Mouse (Mus musculus): ENCODE results near the gene Krtap5-4.
"Not testable (repeated sequence)": the region's sequence is repeated elsewhere in the genome, so short reads cannot be mapped to it uniquely, and the experiment has no call there.

The Krtap5-4 gene

DNA sequence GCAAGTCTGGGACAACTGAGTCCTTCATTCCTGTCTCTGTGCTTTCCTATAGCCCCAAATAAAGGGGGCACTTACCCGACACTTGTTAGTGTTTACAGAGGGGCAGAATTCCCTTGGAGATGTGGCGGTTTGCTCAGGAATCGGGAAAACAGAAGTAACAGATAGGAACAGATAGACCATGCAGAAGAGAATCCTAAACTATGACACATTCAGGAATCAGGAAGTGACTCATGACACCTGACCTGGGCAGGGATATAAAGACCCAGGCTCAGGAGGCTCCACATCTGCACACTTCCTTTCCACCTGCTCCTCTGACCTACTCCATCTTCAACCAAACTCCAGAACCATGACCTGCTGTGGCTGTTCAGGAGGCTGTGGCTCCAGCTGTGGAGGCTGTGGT lies at the start of gene Krtap5-4:
TSS of gene Krtap5-4 (plus strand) at position 301 of the 400 bp plus-strand sequence.
- DNase-seq = no peak

DNA sequence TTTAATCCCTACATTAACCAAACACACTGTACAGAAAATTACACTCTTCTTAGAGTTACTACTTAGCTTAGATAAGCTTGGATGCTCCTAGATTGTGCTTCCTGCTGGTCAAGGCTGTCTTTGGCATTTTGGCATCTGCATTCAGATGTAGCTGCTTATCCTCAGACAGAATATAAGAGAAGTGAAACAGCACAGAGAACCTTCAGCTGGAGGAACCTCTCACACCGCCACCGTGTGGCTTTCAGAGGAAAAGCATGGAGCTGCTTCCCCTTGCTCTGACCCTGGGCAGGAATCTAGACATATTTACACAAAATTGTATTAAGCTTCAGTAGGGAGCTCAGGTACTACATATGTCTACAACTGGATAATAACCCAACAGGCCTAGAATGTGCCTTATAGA lies 47.8 kb upstream of the Krtap5-4 start:
- DNase-seq = peak in 1 of 2 experiments; percentile 36

DNA sequence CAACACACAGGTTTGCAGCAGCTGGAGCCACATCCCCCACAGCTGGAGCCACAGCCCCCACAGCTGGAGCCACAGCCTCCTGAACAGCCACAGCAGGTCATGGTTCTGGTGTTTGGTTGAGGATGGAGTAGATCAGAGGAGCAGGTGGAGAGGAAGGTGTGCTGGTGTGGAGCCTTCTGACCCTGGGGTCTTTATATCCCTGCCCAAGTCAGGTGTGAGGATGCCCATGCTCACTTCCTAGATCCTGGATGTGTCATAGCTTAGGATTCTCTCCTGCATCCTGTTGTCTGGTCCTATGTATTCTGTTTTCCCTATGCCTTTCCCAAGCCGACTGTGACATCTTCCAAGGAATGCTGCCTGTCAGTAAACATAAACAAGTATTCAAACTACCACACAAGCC lies 45.1 kb upstream of the Krtap5-4 start, which contains the start of gene Gm2431:
TSS of gene Gm2431 (minus strand) at position 101 of the 400 bp plus-strand sequence.
- DNase-seq = not testable (repeated sequence)

DNA sequence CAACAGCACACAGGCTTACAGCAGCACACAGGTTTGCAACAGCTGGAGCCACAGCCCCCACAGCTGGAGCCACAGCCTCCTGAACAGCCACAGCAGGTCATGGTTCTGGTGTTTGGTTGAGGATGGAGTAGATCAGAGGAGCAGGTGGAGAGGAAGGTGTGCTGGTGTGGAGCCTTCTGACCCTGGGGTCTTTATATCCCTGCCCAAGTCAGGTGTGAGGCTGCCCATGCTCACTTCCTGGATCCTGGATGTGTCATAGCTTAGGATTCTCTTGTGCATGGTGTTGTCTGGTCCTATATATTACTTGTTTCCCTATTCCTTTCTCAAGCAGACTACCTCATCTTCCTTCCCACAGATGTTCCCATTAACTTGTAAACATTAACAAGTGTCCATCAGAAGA lies 29.1 kb upstream of the Krtap5-4 start, which contains the start of gene Gm4559:
TSS of gene Gm4559 (minus strand) at position 101 of the 400 bp plus-strand sequence.
- DNase-seq = not testable (repeated sequence)

DNA sequence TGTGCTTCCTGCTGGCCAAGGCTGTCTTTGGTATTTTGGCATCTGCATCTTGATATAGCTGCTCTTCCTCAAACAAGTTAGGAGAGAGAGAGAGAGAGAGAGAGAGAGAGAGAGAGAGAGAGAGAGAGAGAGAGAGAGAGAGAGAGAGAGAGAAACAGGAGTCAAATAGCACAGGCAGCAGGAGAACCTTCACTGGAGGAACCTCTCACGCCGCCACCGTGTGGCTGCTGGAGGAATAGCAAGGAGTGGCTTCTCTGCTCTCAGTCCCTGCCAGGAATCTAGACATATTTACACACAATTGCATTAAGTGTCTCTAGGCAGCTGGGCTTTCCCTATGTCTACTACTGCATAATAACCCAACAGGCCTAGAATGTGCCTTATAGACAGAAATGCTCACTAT lies 25.2 kb upstream of the Krtap5-4 start:
- peak; percentile 65 to 77 for DNase-seq

DNA sequence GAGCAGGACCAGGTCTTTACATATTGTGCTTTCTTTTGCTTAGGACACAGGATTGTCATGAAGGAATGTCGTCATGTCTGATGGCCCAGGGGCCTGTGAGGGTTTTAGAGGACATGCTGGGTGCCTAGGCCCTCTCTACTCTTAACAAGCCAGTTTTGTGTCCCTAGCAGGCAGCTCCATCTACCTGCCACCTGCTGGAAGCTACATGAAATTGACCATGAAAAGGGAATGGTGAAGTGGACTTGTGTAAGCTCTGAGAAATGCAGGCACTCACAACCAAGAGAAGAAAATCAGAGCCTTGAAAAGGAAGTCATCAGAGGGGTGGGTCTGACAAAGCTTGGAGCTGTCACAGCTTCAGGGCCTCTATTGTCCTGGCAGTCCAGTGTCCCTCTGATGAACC lies 24.1 kb upstream of the Krtap5-4 start:
- DNase-seq = not testable (repeated sequence)

DNA sequence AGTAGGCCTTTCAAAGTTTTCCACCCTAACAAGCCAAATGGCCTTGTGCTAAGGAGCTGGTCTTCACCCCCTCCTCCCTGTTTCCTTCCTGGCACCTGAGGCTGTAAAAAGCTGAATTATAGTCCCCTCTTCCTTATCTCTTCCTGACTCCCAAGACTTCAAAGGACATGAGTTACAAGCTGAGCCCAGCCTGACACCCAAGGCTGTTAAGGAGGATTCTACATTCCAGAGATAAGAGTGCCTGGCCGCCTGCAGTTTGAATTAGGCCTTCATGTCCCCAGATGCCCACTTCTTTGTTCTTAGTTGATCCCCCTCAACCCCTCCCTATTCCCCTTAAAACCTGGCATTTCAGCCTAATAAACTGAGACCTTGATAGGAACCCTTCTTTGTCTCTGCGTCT lies 20.5 kb upstream of the Krtap5-4 start:
- DNase-seq = peak in 1 of 2 experiments; percentile 42

DNA sequence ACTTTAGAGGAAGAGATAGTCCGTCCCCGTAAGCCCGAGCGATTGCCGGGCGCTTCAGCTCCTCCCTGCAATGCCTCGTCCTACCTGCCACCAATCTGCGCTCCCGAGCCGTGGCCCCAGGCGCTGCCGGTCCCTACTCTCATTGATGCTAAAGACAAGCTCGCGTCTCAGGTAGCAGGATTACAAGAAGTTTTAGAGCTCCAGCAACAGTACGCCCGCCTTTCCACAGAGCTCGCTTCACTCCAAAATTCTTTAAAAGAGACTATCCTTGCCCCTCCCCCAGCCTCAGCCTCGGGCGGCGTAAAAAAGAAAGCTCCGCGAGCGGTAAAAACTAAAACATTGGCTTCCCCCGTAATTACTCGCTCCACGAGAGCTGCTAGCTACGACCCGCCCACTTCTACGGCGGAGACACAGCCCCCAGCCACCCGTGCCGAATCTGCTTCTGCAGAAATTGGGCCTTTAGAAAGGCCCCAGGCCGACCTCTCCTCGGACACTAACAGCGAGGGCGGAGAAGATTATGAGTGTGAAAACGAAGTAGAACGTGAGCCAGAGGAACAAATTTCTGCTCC lies 19.2 kb upstream of the Krtap5-4 start:
- peak; percentile 55 to 70 for DNase-seq

DNA sequence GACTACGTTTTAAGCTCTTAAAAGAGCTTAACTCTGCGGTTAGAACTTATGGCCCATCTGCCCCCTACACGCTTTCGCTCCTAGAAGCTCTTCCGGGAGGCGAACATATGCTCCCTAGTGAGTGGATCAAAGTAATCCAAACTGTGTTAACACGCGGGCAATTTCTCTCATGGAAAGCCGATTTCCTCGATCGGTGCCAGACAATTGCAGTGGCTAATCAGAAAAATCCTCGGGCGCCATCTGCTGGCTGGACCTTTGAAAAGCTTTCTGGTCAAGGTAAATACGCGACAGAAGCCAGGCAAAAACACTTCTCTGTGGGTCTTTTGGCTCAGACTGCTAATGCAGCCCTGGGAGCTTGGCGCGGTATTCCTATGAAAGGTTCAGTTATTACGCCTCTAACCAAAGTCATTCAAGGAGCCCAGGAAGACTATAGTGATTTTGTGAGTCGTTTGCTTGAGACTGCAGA lies 18.7 kb upstream of the Krtap5-4 start:
- peak; percentile 91 to 97 for DNase-seq

DNA sequence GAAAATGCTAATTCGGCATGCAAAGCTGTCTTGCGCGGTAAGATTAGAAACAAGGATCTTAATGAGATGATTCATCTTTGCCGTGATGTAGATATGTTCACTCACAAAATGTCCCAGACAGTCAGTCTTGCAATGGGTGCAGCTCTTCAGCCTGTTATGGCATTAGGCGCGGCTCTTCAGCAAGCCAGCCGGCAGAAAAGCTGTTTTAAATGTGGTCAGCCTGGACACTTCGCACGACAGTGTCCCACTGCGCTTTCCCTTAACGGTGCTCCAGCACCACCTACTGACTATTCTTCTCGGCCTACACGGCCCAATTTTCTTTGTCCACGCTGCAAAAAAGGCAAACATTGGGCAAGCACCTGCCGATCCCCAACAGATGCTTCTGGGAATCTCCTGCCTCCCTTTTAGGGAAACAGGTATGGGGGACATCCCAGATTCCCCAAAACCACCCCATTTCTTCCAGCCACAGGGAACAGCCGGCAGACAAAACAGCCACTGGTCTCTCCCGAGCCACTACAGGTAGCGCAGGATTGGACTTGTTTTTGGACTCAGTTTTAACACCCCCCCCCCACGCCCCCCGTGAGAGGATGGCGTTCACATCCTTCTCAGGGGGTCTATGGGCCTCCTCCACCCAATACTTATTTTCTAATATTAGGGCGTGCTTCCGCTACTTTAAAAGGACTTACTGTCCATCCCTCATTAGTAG lies 18.1 kb upstream of the Krtap5-4 start:
- peak; percentile 41 to 57 for DNase-seq

DNA sequence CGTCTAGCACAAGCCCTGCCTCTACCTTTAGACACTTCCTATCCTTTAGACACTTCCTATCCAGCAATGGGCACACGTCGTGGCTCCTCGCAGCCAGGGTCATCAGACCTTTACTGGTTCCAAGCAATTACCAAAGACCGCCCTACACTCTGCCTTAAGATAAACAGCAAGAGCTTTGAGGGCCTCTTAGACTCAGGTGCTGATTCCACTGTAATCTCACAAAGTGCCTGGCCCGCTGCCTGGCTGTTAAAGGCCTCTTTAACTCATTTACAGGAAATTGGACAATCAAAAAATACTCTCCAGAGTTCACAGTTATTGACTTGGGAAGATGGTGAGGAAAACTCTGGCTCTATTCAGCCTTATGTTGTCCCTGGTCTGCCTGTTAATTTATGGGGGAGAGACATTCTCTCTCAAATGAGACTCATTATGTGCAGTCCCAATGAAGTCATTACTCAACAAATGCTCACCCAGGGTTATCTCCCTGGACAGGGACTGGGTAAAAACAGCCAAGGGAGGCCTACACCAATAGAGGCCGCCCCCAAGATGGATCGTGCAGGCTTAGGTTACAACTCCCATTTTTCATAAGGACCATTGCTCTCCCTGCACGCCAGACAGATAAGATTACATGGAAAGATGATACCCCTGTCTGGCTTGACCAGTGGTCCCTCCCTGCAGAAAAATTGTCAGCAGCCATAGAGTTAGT lies 17.3 kb upstream of the Krtap5-4 start:
- not testable (repeated sequence) for DNase-seq

DNA sequence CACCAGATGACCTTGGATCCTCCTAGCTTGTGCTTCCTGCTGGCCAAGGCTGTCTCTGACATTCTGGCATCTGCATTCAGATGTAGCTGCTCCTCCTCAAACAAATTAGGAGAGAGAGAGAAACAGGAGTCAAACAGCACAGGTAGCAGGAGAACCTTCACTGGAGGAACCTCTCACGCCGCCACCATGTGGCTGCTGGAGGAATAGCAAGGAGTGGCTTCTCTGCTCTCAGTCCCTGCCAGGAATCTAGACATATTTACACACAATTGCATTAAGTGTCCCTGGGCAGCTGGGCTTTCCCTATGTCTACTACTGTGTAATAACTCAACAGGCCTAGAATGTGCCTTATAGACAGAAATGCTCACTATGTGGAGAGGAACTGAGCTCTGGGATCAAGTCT lies 9.5 kb upstream of the Krtap5-4 start:
- DNase-seq = peak; percentile 30 to 39

DNA sequence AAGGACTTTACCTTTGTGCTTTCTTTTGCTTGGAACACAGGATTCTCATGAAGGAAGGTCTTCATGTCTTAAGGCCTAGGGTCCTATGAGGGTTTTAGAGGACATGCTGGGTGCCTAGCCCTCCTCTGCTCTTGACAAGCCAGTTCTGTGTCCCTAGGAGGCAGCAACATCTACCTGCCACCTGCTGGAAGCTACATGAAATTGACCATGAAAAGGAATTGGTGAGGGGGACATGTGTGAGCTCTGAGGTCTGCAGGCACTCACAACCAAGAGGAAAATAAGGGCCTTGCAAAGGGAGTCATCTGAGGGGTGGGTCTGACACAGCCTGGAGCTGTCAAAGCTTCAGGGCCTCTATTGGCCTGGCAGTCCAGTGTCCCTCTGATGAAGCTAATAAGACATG lies 7.9 kb upstream of the Krtap5-4 start:
- no peak for DNase-seq

DNA sequence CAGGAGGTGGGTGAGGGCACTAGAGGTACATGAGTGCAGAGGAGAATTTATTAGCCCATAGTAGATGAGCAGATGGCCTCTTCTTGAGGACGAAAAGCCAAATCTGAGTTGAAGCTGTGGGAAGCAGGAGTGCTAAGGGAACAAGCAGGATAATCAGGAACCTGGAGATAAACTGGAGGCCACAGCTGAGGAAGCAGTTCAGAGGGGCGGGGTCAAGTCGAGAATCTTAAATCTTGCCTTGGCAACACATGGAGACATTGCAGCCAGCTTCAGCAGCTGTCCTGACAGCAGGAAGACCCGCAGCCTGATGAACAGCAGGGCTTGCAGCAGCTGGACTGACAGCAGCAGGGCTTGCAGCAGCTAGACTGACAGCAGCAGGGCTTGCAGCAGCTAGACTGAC lies 7.2 kb upstream of the Krtap5-4 start:
- peak in 1 of 2 experiments; percentile 32 for DNase-seq

DNA sequence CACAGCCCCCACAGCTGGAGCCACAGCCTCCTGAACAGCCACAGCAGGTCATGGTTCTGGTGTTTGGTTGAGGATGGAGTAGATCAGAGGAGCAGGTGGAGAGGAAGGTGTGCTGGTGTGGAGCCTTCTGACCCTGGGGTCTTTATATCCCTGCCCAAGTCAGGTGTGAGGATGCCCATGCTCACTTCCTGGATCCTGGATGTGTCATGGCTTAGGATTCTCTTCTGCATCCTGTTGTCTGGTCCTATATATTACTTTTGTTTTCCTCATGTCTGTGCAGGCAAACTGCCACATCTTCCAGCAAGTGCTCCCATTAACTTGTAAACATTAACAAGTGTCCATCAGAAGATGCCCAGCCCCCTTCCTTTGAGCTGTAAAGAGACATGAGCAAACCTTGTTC lies 6.3 kb upstream of the Krtap5-4 start, which contains the start of gene Krtap5-1:
TSS of gene Krtap5-1 (minus strand) at position 101 of the 400 bp plus-strand sequence.
- peak in 1 of 2 experiments; percentile 5 for DNase-seq

DNA sequence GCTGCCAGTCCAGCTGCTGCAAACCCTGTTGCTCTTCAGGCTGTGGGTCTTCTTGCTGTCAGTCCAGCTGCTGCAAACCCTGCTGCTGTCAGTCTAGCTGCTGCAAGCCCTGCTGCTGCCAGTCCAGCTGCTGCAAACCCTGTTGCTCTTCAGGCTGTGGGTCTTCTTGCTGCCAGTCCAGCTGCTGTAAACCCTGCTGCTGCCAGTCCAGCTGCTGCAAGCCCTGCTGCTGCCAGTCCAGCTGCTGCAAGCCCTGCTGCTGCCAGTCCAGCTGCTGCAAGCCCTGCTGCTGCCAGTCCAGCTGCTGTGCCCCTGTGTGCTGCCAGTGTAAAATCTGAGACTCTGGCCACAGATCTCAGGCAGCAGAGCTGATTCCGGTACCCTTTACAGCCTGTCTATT lies 580 bp downstream of the Krtap5-4 start:
- not testable (repeated sequence) for DNase-seq

DNA sequence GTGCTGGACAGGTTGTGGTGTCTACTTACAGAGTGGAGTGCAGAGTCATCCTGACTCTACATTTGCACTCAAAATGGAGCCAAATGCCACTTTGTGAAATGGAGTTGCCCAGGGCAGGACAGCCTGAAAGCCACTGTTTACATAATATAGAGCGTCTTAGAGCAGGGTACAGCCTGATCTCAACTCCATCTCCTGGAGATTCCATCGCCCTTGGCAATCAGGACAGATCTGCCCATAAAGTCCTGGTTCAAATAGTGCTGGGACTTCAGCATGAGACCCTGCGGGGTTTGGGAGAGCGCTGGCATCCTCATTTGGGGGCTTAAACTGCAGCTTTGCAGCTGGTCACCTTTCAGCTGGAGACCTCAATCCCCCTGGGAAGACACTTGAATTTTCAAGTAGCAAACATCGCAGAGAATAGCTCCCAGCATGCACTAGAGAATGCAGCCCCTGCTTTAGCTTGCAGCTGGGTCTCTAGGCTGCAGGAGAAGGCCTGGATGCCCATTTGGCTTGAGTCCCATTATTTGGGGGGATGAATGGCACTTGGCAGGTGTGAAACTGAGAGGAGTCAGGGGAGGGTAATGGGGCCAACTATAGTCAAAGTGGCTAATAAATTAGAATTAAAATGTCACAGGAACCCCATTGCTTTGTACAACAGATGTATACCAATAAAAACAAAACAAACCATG lies 11.4 kb downstream of the Krtap5-4 start:
- no peak for DNase-seq

DNA sequence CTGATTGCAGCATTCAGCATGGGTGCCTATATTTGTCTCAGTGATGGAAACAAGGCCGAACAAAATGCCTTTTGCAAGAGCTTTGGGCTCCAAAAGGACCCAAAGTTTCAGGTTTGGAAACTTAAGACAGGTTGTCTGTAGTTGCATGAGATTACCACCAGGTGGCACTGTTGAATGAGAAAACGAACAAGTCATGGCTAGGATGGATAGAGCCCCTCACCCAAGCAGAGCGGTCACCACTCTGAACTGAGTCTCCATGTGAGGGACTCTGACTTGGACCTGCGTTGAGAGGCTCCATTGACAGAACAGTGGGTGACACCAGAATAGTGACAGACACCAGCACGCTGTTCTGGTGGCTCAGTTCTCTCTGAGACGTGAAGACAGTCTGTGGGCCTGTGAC lies 13.2 kb downstream of the Krtap5-4 start:
- peak in 1 of 2 experiments; percentile 41 for DNase-seq

DNA sequence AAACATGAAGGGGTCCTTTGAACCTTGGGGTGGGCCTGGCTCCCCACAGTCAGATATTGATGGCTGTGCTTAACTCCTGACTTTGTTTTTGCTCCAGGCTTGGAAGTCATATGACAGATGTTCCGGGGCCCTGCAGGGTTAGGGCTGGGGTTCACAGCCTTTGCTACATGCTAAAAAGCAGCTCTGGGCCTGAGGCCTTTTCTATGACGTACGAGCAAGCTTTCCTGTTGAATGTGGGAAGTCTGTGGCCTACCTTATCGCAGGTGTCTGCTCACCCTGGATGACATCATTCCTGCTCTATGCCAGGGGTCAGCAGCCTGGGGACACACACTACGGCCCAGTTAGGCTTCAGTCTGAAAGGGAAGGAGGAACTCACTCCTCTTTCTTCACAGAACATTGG lies 13.9 kb downstream of the Krtap5-4 start:
- no peak for DNase-seq

DNA sequence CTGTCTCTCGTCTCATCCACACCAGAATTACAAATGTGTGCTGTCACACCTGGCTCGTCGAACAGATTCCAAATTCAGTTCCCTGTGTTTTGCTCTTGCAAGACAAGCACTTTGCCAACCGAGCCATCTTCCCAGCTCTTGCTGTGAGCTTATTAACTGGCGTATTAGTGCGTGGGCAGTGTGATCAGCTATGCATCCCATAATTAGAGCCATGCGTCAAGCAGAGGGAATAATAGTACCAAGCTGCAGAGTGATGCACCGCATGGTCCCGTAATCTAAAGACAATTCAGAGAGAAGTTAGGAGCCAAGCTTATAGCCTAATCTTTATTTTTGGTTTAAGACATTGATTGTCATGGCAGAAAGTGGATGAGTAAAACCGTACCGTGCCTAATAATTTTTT lies 15.8 kb downstream of the Krtap5-4 start:
- no peak for DNase-seq

DNA sequence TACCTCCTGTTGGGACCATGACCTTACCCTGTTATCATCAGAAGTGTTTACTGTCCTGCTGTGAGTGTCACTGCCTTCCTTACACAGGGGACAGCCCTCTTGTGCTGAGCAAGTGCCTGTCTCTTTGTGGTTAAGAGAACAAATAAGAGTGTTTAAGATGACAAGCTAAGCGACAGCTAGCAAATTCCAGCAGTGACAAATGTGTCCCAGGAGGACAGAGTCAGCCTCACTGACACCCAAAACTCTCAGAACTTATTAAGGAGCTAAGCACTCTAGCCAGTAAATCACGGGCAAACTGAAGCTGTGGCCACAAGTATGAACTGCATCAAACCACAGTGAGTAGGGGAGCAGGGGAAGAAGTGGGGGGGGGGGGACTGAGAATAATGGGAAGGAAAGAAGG lies 17.6 kb downstream of the Krtap5-4 start:
- peak; percentile 11 to 45 for DNase-seq

DNA sequence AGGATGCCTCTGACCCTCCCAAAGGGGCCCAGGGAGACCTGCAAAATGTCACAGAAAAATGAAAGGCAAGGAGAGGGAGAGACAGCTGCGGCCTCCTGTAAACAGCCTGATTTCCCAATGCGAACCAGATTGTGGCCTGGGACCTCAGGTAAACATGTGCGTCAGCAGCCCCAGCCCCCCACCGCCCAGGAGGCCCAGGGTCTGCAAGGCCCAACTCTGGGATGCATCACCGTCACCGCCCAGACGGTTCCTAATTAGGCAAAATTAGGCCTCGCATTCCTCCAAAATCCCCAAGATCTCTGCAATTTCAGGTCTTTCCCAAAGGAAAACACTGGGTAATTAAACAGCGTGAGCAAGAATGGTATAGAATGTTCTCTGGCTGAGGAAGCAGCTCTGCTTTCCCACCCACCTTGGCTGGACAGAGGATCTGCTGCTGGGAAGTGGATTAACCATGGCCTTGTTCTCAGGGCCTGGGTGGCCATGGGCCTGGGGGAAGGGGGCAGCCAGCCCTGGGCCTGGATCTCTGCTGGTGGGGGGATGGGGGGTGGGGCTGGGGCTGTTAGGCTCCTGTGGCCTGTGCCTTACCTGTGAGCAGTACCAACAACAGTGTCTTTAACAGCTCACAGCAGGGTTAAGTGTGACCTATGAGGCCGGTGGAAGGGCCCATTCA lies 18.4 kb downstream of the Krtap5-4 start:
- not testable (repeated sequence) for DNase-seq

All from kidney, postnatal 25 days (tissue).